Mouse (Mus musculus): Measurements from ENCODE around the gene Magi3.

DNA sequence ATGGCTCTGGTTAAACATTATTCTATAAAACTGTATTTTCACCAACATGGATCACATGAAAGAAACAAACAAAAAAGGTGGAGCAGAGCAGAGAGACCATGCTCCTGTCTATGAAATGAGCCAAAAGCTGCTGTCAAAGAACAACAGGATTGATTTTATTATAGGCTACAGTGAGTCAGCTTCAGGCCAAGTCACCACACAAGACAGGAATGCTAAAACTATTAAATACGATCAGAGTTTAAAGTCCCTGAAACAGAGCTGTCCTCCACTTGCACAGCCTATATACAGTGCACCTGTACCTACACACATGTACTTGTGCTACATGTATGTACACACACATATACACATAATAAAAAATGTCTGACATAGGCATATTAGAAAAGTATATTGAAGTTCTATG is 138.1 kb downstream of the Magi3 start:
- TF ChIP-seq CTCF (conservative IDR thresholded peaks at IDR 0.05; ENCODE audit: low read length) (no peak), POU5F1 (IDR thresholded peaks at IDR 0.05; ENCODE audit: borderline replicate concordance, low read length) (no peak), NANOG (IDR thresholded peaks at IDR 0.05; ENCODE audit: borderline replicate concordance, low read length) (no peak)
